Mouse (Mus musculus): Measurements from ENCODE around the gene Dhx38. TPM values are rescaled to one million over a fixed set of nuclear protein-coding genes. Genes with fewer than 3 reads are reported as not detected.

Gene Dhx38
- polyA plus RNA-seq, 1 experiment, result 2.4 TPM

GRCm38 (mm10) chr8:109524008-109524407 lies 41.7 kb downstream of the Dhx38 start:
- Histone ChIP-seq H3K4me1 (ENCODE audit: control insufficient read depth) (no peaks in the 10 kb centered on the region), H3K27me3 (ENCODE audit: control insufficient read depth) (no peaks in the 10 kb centered on the region), H3K9me3 (ENCODE audit: control insufficient read depth, low read length) (peaks cover 2% of the 10 kb centered on the region; the same call in 1 of the 2 replicates), H3K36me3 (ENCODE audit: control insufficient read depth) (no peaks in the 10 kb centered on the region), H3K4me3 (replicated peaks) (no peak overlapping the region)
- no peak for TF ChIP-seq TAL1 (IDR thresholded peaks at IDR 0.05; ENCODE audit: low read length)
- TF ChIP-seq GATA1 (IDR thresholded peaks at IDR 0.05; ENCODE audit: low read length), result no peak

DNA sequence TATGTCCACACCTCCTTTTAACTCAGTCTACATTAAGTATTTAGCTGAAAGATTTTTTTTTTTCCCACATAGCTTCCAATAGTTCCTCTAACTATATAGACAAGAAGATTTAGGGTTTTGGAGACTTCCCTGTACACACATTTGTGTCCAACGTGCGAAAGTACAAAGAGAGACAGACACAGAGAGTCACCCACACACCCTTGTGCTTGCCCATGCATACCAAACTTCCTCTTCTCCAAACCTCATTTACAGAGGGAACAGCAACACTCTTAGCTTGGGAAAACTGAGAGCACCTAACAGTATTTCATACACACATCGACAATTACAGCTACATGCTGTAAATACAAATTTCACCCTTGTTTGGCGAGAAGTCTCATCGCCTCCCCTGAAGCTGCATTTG lies 60.1 kb downstream of the Dhx38 start:
- no peaks in the 10 kb centered on the region for H3K27me3 ChIP-seq (ENCODE audit: control insufficient read depth)
- H3K4me3 ChIP-seq (replicated peaks), result no peak overlapping the region
- H3K36me3 ChIP-seq (ENCODE audit: control insufficient read depth), result no peaks in the 10 kb centered on the region
- H3K9me3 ChIP-seq (ENCODE audit: control insufficient read depth, low read length), result no peaks in the 10 kb centered on the region
- TF ChIP-seq GATA1 (IDR thresholded peaks at IDR 0.05; ENCODE audit: low read length), result no peak
- no peak for TF ChIP-seq TAL1 (IDR thresholded peaks at IDR 0.05; ENCODE audit: low read length)
- H3K4me1 ChIP-seq (ENCODE audit: control insufficient read depth), result no peaks in the 10 kb centered on the region

GRCm38 (mm10) chr8:109503566-109503965 lies 62.1 kb downstream of the Dhx38 start:
- H3K27me3 ChIP-seq (ENCODE audit: control insufficient read depth), result no peaks in the 10 kb centered on the region
- H3K4me1 ChIP-seq (ENCODE audit: control insufficient read depth), result no peaks in the 10 kb centered on the region
- TF ChIP-seq TAL1 (IDR thresholded peaks at IDR 0.05; ENCODE audit: low read length) (no peak), GATA1 (IDR thresholded peaks at IDR 0.05; ENCODE audit: low read length) (no peak)
- H3K9me3 ChIP-seq (ENCODE audit: control insufficient read depth, low read length), result no peaks in the 10 kb centered on the region; the same call in 1 of the 2 replicates
- H3K4me3 ChIP-seq (replicated peaks), result no peak overlapping the region
- H3K36me3 ChIP-seq (ENCODE audit: control insufficient read depth), result no peaks in the 10 kb centered on the region

GRCm38 (mm10) chr8:109499009-109499717 lies 66.5 kb downstream of the Dhx38 start:
- Histone ChIP-seq H3K4me1 (ENCODE audit: control insufficient read depth) (no peaks in the 10 kb centered on the region), H3K36me3 (ENCODE audit: control insufficient read depth) (no peaks in the 10 kb centered on the region), H3K9me3 (ENCODE audit: control insufficient read depth, low read length) (peaks cover 4% of the 10 kb centered on the region; the same call in 1 of the 2 replicates), H3K27me3 (ENCODE audit: control insufficient read depth) (no peaks in the 10 kb centered on the region), H3K4me3 (replicated peaks) (no peak overlapping the region)
- TF ChIP-seq GATA1 (IDR thresholded peaks at IDR 0.05; ENCODE audit: low read length), result no peak
- no peak for TF ChIP-seq TAL1 (IDR thresholded peaks at IDR 0.05; ENCODE audit: low read length)

Other genes with a start within 250 kb of the Dhx38 start
- not detected in 2 replicates for gene Pmfbp1, start 71.8 kb downstream of the Dhx38 start, polyA plus RNA-seq (2012)
- gene Txnl4b, start within 50 bp of the Dhx38 start, polyA plus RNA-seq (2012), result 0.37 and 0.41 TPM in 2 replicates
- gene Hp, start 13.3 kb upstream of the Dhx38 start, polyA plus RNA-seq (2012), result 0.23 and 0.26 TPM in 2 replicates
- gene Dhodh, start 42.8 kb upstream of the Dhx38 start, polyA plus RNA-seq (2012), result 0.95 and 1.3 TPM in 2 replicates
- 0.01 TPM in 2 replicates for gene Pkd1l3, start 48.7 kb upstream of the Dhx38 start, polyA plus RNA-seq (2012)
- gene Ist1, start 127.4 kb upstream of the Dhx38 start, polyA plus RNA-seq (2012), result 0.78 and 0.93 TPM in 2 replicates
- 2.2 and 2.5 TPM in 2 replicates for gene Zfp821, start 139.7 kb upstream of the Dhx38 start, polyA plus RNA-seq (2012)
- 1.3 TPM in 2 replicates for gene Atxn1l, start 171.9 kb upstream of the Dhx38 start, polyA plus RNA-seq (2012)
- gene Ap1g1, start 212.7 kb upstream of the Dhx38 start, polyA plus RNA-seq (2012), result 0.16 and 0.26 TPM in 2 replicates

Measured in erythroblast, embryonic 14.5 days (primary cell).